Mouse (Mus musculus) ZHBTc4 (cell line): ENCODE results near the gene Pdhx.

Experiments
- DNase-seq: peaks from one replicate; pipeline ENCODE4 v3.0.0-alpha.2; 2011; ENCODE audit warnings: low read depth, low spot score

The Pdhx gene

GRCm38 (mm10) chr2:103062865-103063264, 10.4 kb downstream of the Pdhx start:
- peak; percentile 27 for DNase-seq

- DNase-seq: no peak
These were observed 15.0 kb downstream of the Pdhx start for GRCm38 (mm10) chr2:103058266-103058665.

- no peak for DNase-seq
These were observed 17.5 kb downstream of the Pdhx start for GRCm38 (mm10) chr2:103055820-103056219.

GRCm38 (mm10) chr2:103051937-103052893, 21.1 kb downstream of the Pdhx start:
- peak; percentile 30 for DNase-seq

GRCm38 (mm10) chr2:103045286-103045685, 28.0 kb downstream of the Pdhx start:
- no peak for DNase-seq

- DNase-seq: no peak
These were observed 32.4 kb downstream of the Pdhx start for GRCm38 (mm10) chr2:103040896-103041295.

DNA sequence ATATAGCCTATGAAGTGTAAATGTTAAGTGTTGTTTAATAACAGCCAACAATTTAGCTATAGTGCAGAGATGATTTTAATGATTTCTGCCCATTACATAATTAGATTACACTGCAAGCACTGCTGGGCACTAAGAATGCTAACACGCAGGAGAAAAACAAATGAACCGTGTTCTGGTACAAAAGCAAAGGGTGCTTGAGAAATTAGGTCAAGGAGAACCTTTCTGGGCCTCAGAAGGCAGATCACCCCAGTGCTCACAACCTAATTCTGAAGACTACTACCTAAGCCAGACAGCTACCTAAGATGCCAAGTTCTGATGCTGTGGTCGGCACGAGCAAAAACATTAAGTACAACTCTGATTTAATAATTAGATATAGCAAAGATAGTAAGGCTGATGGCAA, 35.5 kb downstream of the Pdhx start:
- DNase-seq: no peak

DNA sequence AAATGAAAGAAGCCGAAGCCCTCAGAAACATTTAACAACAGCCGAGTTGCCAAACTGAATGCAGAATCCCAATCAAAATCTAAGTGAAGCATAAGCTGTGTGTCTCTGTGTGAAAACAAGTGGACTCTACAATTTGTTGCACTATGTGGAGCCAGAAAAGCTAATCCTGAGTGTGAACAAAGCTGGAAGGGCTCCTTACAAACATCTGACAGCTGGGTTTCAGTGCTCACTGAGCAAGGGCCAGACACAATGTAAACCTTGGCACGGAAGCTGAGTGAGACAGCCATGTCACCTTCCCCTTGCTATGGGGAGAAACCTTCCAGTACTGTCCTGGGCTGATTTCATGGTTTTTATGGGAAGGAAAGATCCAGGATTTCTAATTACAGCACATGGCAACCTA, 50.6 kb downstream of the Pdhx start:
- DNase-seq: no peak

DNA sequence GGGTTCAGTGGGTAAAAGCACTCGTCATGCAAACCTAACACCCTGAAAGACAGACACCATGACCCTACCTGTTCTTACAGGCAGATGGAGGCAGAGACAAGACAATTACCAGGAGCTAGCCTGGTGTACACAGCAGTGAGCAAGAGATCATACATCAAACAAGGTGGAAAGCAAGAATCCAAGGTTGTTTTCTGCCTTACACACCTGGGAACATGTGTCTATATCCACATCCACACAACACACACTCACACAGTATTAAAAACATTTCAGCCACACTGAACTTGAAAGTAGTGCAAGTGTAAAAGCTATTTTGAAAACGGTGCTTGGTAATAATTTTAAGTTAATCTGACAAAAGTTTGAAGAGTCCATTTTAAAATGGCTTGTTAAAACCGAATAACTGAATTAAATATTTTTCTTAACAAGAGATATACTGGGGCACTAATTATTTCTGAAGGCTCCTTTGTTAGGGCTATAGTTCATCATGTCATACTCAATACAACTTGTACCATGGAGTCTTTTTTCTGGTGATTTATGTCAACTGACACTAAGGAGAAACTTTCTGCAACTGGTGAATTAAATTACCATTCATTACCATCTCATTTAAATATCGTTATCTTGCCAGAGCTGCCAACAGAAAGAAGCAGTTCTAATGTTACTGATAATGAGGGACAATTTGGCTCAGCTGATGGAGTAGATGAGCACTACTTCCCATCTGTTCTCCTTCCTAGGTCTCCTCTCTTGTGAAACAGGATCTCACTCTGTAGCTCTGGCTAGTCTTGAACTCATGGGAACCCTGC, 52.9 kb downstream of the Pdhx start:
- DNase-seq: no peak

- DNase-seq: no peak
These were observed 54.4 kb downstream of the Pdhx start for GRCm38 (mm10) chr2:103018817-103019494.

DNA sequence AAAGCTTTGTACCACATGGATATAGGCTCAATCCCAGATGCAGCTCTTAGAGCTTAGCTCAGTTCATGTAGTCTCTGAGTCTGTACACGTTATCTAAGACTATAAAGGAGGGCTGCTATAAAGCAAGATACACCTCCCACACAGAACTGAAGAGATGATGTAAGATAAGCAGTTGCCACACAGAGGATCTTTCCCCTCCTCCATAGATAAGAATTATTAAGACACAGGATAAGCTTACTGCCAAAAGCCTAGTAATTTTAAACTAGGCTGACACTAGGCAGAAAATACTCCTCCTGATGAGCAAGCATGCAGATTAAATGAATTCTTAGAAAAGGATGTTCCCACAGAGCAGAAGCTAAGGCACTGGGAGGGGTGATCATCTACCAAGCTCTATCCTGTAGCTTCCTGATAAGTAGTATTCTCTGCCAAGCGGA, 55.9 kb downstream of the Pdhx start:
- DNase-seq: no peak

GRCm38 (mm10) chr2:103016089-103016488, 57.2 kb downstream of the Pdhx start:
- no peak for DNase-seq

DNA sequence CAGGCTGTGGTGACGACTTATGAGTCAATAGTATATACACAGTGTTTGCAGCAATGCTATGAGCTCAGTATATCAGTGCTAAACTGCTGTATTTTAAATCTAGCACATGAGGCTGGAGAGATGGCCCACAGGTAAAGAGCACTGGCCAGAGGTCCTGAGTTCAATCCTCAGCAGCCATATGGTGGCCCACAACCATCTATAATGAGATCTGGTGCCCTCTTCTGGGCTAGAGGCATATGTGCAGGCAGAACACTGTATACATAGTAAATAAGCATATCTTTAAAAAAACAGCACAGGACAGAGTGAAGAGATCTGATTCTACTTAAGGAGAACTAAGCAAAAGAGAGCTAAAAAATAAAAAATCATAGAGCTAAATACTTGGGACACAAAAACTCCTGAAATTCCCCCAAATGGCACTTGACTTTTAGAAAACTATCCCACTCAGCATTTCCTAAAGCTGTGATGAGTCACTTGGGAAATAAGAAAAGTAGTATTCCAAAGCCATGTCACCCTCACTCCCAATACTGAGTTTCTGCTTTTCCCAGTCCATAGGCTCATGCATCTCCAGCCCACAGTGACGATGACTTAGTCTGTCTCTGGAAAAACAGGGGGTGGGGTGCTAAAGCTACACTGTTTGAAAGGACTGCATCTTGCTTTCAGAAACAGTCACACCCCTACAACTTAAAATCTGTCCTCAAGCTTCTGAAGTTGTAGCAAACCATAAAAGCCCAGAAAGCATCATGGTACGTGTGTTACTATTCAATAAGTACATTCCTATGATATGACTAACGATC, 60.3 kb downstream of the Pdhx start:
- DNase-seq: peak; percentile 39

- no peak for DNase-seq
These were observed 65.1 kb downstream of the Pdhx start for GRCm38 (mm10) chr2:103008221-103008620.

DNA sequence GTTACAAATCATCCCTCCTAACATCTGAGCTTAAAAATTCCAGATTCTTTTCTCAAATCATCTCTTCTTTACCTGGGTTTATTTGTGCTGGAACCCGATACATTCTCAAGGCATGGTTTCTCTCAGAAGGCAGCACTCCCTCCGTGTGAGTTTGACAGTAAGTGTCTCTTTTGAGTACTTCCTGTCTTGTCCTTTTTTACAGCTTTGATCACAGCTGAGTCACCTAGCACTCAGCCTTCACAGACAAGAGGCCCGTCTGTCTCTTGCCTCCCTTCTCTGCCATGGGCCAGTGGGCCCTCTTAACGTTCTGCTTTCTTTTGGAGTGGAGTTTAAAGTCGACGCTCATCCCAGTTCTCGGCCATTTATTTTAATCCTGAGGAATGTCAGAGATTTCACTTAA, 68.7 kb downstream of the Pdhx start:
- no peak for DNase-seq

- DNase-seq: no peak
These were observed 74.1 kb downstream of the Pdhx start for GRCm38 (mm10) chr2:102999153-102999575.

DNA sequence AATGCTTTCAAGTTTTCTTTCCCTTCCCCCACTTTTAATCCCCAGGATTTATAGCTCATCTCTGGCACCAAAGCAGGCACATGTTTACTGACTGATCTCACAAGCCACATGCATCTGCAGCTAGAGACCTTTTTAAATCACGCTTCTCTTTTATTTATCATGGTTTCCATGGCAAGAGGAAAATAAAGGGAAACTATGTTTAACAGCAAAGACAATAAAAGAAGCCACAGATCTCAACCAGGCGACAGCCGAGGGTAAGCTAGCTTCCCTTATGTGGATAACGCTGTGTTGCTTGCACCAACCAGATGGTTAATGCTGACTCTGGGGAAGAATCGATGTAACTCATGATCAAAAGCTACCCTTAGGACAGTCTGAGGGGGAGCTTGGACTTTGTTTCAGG, 75.0 kb downstream of the Pdhx start:
- DNase-seq: no peak

GRCm38 (mm10) chr2:102997874-102998273, 75.4 kb downstream of the Pdhx start:
- DNase-seq: no peak

DNA sequence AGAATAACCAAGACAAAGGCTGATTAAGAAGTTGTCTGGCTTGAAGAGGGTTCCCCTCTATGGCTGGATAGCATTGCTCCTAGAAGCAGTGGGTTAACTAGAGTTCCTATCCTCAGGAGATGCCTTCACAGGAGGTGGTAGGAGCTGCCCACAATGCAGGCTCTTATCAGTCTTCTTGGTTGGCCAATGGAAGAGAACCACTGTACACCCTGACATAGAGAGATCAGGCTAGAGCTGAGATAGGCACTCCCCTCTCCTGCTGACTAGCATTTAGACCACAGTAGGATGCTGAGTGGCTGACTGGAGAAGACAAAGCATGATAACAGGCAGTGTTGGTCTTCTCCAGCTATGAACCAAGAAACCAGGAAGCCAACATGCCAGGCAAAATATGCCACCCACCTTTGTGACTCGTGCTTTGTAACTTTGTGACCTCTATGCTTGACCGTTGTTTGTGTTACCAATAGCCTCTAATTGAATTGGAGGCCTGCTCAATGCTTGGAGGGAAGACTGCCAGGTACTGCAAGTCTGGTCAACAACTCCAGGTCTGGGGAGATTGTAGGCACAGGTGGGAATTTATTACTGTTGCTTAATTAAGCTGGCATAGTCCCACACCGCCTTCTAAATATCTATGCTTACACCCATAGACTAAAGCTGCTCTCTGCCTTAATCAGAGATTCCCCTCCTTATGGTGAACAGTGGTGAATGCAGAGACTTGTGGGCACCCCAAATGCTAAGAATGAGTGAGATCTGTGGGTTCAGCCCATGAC, 79.3 kb downstream of the Pdhx start:
- DNase-seq: no peak

DNA sequence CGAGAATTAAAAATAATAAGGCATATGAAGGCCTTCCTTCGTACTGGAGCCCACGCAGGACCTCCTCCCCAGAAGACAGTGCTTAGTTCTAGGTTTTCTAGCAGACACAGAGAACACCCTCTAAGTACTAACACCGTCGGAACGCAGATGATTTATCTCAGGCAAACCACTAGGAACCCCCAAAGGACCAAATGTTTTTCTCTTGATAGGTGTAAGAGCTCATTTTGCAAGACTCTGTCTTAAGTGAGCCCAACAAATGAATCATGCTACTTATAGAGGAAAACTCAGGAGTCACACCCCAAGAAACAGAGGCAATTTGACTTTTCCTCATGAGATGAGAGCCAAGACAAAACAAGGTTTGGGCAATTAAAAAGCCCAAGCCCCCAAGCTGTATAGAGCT, 80.9 kb downstream of the Pdhx start:
- no peak for DNase-seq
